Mouse (Mus musculus): ENCODE results near the gene Ptpn1. TPM values are rescaled to one million over a fixed set of nuclear protein-coding genes. Genes with fewer than 3 reads are reported as not detected.

The Ptpn1 gene
- total RNA-seq (2021): 10 to 100 TPM; 55.1 to 71.3 TPM
- 52.3 and 57.9 TPM in 2 replicates for polyA plus RNA-seq (2012; rRNA removed)
- long read RNA-seq, full-length matches to known transcripts: 43 of 58 reads
- long read RNA-seq, partial matches to known transcripts: 14 of 58 reads
- long read RNA-seq, other reads (novel, unspliced or antisense): 1 of 58 reads

- DNase-seq: peak; percentile 98
These were observed at the start of gene Ptpn1 for GRCm38 (mm10) chr2:167931985-167932726. Ptpn1 (plus strand) TSS chr2:167932057.

GRCm38 (mm10) chr2:167886485-167886884 is 45.4 kb upstream of the Ptpn1 start:
- DNase-seq: no peak

DNA sequence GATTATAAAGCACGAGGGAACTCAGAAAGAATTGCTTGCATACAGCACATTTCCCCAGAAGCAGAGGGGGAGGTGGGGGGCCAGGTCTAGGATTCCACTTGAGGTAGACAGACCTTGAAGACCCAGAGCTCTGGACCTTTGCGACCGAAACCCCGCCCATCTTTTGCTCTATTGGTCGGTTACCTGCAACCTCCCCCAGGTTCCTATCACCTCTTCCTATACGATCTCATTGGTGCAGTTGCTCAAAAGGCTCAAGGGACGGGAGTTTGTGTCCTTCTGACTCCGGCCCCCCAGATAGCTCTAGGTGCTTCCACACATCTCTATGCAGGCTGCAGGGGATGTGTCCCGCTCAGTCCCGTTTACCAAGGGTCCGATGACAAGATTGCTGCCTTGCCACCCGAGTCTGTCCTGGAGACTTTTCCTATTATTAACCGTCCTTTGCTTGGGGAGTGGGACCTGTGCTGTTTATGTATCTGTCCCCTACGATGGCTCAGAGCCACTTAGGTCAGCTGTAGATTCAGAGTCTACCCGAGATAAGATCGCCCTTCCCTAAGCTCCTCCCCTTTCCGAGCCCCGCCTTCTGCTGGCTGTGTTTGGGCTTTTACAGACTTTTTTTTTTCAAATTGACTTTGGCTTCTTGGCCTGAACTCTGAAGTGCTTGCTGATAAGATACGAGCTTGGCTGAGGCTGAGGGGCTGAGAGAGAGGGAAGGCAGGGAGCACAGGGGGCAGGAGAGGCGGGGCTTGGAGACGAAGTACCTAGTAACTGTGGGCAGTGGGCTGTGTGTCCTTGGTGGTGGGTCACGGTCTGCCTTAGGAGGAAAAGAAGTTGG is 44.1 kb upstream of the Ptpn1 start:
- peak; percentile 89 for DNase-seq

- DNase-seq: no peak
These were observed 43.0 kb upstream of the Ptpn1 start for GRCm38 (mm10) chr2:167888834-167889233.

- no peak for DNase-seq
These were observed 42.0 kb upstream of the Ptpn1 start for GRCm38 (mm10) chr2:167889886-167890285.

DNA sequence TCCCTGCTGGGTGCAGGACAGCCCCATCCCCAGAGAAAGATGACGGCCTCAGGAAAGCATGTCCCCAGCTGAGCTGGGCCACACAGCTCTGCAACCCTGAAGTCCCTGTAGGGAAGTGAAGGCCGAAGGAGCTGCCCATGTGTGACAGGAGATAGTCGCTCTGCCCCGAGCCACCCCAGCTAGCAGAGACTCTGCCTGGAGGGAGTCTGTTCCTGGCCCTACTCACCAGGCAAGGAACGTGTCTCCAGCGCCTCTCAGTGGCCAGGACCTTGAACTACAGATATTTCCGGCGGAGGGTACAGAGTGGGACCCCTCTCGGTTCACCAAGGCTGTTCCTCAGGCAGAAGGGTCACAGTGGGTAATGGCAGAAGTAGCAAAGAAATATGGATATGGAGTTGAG is 39.9 kb upstream of the Ptpn1 start:
- peak; percentile 85 for DNase-seq

DNA sequence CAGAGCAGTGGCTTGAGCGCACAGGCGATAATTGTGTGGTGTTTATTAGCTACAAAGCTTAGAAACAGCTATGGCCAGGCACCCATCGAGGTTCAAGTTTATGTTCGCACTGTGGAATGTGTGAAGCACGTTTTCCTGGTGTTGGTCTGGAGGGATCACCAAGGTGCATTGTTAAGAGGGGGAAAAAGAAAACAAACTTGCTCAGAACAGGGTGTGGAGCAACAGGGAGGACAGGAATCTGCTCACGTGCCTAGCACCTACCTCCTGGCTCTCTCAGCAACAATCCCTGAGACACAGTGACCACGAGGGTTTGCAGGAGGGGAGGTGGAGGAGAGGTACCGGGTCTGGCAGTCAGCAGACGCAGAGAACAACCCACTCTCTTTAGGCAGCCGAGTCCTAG is 38.2 kb upstream of the Ptpn1 start:
- DNase-seq: no peak

DNA sequence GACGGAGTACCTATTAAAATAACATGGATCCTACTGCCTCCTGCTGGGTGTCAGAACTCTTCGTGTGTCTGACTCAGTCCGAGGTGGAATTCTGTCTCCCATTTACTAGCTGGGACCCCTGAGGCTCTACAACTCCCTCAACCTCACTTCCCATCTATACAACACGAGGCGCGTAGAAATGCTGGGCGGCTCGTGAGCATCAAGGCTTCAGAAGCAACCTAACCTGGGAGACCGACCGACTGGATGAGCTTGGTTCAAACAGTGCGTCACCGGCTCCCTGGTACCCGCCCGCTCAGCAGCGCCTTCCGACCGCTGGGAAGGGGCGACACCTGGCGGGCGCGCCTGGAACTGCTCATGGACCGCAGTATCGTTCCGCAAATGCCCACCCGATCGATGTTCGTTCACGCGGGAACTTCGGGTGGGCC is 36.9 kb upstream of the Ptpn1 start:
- peak; percentile 86 for DNase-seq

- no peak for DNase-seq
These were observed 34.0 kb upstream of the Ptpn1 start for GRCm38 (mm10) chr2:167897896-167898295.

- DNase-seq: no peak
These were observed 31.9 kb upstream of the Ptpn1 start for GRCm38 (mm10) chr2:167899989-167900421.

- no peak for DNase-seq
These were observed 29.6 kb upstream of the Ptpn1 start for GRCm38 (mm10) chr2:167902116-167902703.

DNA sequence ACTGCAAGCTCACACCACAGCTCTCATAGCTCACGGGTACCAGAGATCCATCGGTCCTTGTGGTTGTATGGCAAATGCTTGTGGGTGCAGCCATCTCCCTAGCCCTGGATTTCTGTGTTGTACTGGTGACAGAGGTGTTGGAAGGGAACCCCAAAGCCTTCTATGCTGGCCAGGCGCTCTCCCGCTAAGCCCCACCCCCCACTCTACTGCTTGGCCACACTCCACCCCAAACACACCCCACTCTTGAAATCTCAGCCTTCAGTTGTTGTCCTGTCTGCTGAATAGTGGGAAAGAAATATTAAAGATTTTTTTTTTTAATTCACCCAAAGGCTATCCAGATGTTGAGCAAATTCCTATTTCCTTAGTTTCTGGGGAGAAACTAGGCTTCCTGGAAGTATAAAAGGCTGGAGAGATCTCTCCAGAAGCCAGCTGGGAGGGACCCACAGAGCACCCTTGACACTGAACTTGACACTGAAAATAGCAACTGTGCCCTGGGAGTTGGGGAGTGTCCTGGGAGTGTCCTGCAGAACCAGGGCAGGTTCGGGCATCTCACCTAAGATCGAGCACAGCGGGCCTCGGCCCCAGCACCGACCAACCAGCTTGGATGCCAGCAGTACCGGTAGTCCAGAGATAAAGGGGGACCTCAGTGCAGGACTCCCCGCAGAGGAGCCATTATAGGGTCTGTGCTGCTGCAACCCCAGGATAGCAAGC is 28.5 kb upstream of the Ptpn1 start:
- DNase-seq: no peak

DNA sequence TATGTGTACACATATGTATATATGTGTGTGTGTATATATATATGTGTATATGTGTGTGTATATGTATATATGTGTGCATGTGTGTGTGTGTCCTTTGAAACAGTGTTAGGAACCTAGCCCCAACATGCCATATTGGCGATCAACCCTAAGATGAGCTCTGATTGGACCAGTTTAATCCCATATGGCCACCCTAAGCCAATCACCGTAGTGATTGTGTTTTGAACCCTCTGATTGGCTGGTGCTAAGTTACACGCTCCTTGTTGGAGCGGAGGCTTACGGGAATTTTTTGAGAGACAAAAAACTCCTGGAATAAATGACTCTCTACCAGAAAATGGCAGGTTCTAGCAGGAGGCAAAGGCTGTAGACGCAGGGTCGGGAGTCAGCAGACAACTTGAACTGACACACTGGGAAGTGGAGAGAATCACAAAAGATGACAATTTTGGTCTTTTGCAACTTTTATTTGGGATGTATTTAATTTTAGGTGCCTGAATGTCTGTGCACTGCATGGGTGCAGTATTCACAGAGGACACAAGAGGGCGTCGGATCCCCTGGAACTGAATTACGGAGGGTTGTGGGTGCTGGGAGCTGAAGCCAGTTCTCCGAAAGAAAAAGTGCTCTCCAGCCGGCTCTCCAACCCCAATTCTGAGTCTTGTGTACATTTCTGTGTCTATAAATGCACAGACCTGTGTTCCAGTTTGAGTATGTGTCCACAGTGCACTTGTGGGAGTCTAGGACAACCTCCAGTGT is 27.1 kb upstream of the Ptpn1 start:
- no peak for DNase-seq

DNA sequence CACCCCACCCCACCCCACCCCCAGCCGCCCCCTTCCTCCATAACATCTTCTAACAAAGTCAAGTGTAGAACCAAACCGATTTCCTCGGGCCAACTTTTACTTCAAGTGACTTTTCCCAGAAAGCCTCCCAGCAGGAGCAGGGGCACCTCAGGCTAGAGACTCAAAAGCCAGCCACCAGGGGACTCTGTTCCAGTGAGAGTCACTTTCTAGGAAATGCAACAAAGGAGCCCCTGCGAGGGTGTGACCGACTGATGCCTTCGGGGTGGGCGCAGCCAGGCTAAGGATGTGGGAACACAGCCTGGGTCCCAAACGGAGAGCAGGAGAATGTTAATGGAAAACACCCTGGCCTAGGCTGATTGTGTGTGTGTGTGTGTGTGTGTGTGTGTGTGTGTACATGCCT is 26.3 kb upstream of the Ptpn1 start:
- DNase-seq: no peak

DNA sequence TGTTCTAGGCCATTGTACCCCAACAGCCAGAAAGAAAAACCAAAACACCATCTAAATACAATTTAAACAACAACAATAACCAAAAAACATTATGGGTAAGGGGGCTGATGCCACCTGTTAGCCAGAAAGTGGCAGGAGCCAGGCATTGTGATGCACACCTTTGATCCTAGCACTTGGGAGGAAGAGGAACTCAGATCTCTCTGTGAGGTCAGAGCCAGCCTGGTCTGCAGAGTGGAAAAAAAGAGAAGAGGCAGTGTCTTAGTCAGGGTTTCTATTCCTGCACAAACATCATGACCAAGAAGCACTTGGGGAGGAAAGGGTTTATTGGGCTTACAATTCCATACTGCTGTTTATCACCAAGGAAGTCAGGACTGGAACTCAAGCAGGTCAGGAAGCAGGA is 25.1 kb upstream of the Ptpn1 start:
- no peak for DNase-seq

DNA sequence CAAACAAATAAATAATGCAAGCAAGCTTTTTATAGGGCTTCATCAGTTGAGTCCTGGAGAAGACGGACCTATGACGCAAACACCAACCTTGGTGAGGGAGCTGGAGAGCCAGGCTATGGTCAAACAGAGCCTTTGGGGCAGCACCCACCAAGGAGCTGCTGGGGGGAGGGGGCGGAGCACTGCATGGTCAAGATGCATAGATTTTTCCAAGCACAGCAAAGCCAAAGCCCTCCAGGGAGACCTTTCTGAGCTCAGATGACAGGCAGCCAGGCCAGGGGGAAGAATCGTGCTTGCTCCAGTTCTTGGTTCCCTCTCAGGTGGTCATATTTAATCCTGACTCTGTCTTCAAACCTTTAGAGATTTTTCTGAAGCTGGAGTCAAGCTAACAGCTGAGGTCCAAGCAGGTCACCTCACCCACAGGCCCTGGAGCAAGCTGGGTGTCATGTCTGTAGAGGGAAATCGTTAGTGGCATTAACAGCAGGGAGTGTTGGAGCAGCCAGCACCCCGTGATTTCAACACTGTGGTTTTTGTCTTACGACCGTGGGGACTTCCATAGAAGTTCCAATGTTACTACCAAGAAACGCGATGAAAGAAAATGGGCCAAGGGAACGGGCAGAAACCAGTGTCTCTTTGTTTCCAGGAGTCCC is 22.2 kb upstream of the Ptpn1 start:
- no peak for DNase-seq

DNA sequence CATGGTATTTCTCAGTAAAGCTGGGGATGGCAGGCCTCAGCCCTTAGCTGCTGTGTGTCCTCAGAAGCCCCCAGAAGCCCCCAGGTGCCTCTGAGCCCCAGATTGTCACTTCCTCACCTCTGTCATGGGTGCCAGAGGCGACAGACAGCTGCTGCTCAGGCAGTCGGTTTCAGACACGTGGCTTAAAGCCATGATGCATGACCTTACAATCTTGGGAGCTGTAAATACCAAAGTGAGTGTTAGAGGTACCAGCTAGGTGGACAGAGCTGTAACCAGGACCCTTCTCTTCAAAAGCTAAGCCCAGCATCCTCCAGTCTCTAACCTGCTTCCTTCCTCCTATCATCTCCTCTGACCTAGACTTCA is 21.7 kb upstream of the Ptpn1 start:
- no peak for DNase-seq

- DNase-seq: no peak
These were observed 20.3 kb upstream of the Ptpn1 start for GRCm38 (mm10) chr2:167911511-167911910.

GRCm38 (mm10) chr2:167919081-167919480 is 12.8 kb upstream of the Ptpn1 start:
- no peak for DNase-seq

GRCm38 (mm10) chr2:167920041-167920440 is 11.8 kb upstream of the Ptpn1 start:
- peak; percentile 55 for DNase-seq

All from adrenal gland, adult 2 months (tissue).